Mouse (Mus musculus) heart, postnatal 0 days (tissue): ENCODE results near the gene Fbxw11. TPM values are rescaled to one million over a fixed set of nuclear protein-coding genes. Genes with fewer than 3 reads are reported as not detected.
A peak's percentile ranks its signal among the peaks of the same experiment; 100 is the strongest.

ENCODE experiments used
- ATAC-seq: fragments of 200-750 bp; cut with Nextera tagmentation; 2 replicates; pipeline ENCODE4 v1.8.0; 2017; ENCODE audit warnings: low read depth, moderate number of reproducible peaks, moderate library complexity; ENCODE audit not compliant: insufficient read depth
- DNase-seq: peaks from one replicate; pipeline ENCODE4 v3.0.0-alpha.2; 2016; ENCODE audit warnings: low spot score
- H3K27ac ChIP-seq: fragments of 300-500 bp; sonication (generic); 2 replicates; pipeline ENCODE4 v1.5.1; 2014; ENCODE audit warnings: low read depth, mild to moderate bottlenecking
- H3K27me3 ChIP-seq: fragments of 300-500 bp; sonication (generic); 2 replicates; pipeline ENCODE4 v1.6.1; 2014; ENCODE audit warnings: low read length, mixed read lengths; ENCODE audit not compliant: control insufficient read depth, insufficient read depth
- H3K36me3 ChIP-seq: fragments of 300-500 bp; sonication (generic); replicated peaks from 2 replicates; pipeline ENCODE4 v1.6.1; 2014; ENCODE audit warnings: low read length, mixed read lengths; ENCODE audit not compliant: control insufficient read depth, insufficient read depth
- H3K4me1 ChIP-seq: fragments of 300-500 bp; sonication (generic); 2 replicates; pipeline ENCODE4 v1.6.1; 2014; ENCODE audit warnings: antibody characterized with exemption; ENCODE audit not compliant: control insufficient read depth, insufficient read depth
- H3K4me2 ChIP-seq: fragments of 300-500 bp; sonication (generic); 2 replicates; pipeline ENCODE4 v1.6.1; 2014; ENCODE audit warnings: low read depth, mild to moderate bottlenecking, low read length, moderate library complexity
- H3K4me3 ChIP-seq: fragments of 300-500 bp; sonication (generic); 2 replicates; pipeline ENCODE4 v1.5.1; 2014; ENCODE audit warnings: low read depth, low read length
- H3K9ac ChIP-seq: fragments of 300-500 bp; sonication (generic); replicated peaks from 2 replicates; pipeline ENCODE4 v1.6.1; 2014; ENCODE audit warnings: low read depth, low read length, mixed read lengths
- H3K9me3 ChIP-seq: fragments of 300-500 bp; sonication (generic); replicated peaks from 2 replicates; pipeline ENCODE4 v1.6.1; 2016; ENCODE audit warnings: low read length; ENCODE audit not compliant: control insufficient read depth
- CTCF ChIP-seq: IDR thresholded peaks from 2 replicates; pipeline ENCODE4 v1.5.1; 2016; ENCODE audit warnings: antibody characterized with exemption, control low read depth, low read depth
- EP300 ChIP-seq: IDR thresholded peaks from 2 replicates; pipeline ENCODE4 v1.6.1; 2016; ENCODE audit warnings: antibody characterized with exemption, low read depth
- WGBS: fragments of 180-500 bp; shearing (Covaris S2); extraction: QIAGEN DNeasy Blood & Tissue Kit; methylation state at CpG from one replicate; pipeline ENCODE4 v1.1.7; 2014; 5-methylcytosine and 5-hydroxymethylcytosine counted together
- polyA plus RNA-seq: library from polyadenylated mRNA; unstranded; fragments of >200 nt; fragmentation: Nextera tagmentation; extraction: Ambion mirVana; gene quantifications from 2 replicates; pipeline ENCODE4 v1.2.1, GENCODE M21; 2015
- total RNA-seq: library from RNA; depleted of rRNA; stranded (reverse); fragments of >200 nt; gene quantifications from 2 replicates; pipeline ENCODE4 v1.2.3, GENCODE M21; 2014; ENCODE audit warnings: low replicate concordance

Gene Fbxw11
- total and polyA plus RNA-seq, 2 experiments from 2014 or later, result 45.9 to 58.3 TPM

- no peak overlapping the region for H3K4me2 ChIP-seq
- H3K27ac ChIP-seq, result no peak overlapping the region
- H3K9me3 ChIP-seq, result no peaks in the 10 kb centered on the region
- TF ChIP-seq CTCF (no peak), EP300 (no peak)
- no peak overlapping the region for H3K4me3 ChIP-seq
- WGBS, result 69% methylated on average over 1 of the region's 1 CpGs
- no peak overlapping the region for H3K9ac ChIP-seq
- ATAC-seq (no peak), DNase-seq (no peak)
- H3K36me3 ChIP-seq, result no peaks in the 10 kb centered on the region
- H3K27me3 ChIP-seq, result no peaks in the 10 kb centered on the region
- H3K4me1 ChIP-seq, result peaks cover 31% of the 10 kb centered on the region
These were observed 9.2 kb downstream of the Fbxw11 start for GRCm38 (mm10) chr11:32651723-32652122.

- Histone ChIP-seq H3K27ac (peak overlapping the region; percentile 39), H3K36me3 (no peaks in the 10 kb centered on the region; the same call in 1 of the 2 replicates), H3K4me2 (no peak overlapping the region), H3K9me3 (no peaks in the 10 kb centered on the region), H3K4me3 (no peak overlapping the region), H3K27me3 (no peaks in the 10 kb centered on the region), H3K9ac (no peak overlapping the region), H3K4me1 (peaks cover 32% of the 10 kb centered on the region)
- TF ChIP-seq EP300, result no peak
- no peak for TF ChIP-seq CTCF
- ATAC-seq, result no peak
- 68% methylated on average over 1 of the region's 1 CpGs for WGBS
- peak; percentile 28 for DNase-seq
These were observed 19.6 kb downstream of the Fbxw11 start for GRCm38 (mm10) chr11:32662082-32662656.

GRCm38 (mm10) chr11:32665639-32666038 lies 23.1 kb downstream of the Fbxw11 start:
- H3K4me2 ChIP-seq, result no peak overlapping the region
- DNase-seq (no peak), ATAC-seq (no peak)
- 91% methylated on average over 3 of the region's 3 CpGs for WGBS
- no peak overlapping the region for H3K9ac ChIP-seq
- peaks cover 35% of the 10 kb centered on the region for H3K4me1 ChIP-seq
- no peak overlapping the region for H3K27ac ChIP-seq
- no peaks in the 10 kb centered on the region for H3K36me3 ChIP-seq
- no peak for TF ChIP-seq EP300
- TF ChIP-seq CTCF, result no peak
- H3K27me3 ChIP-seq, result no peaks in the 10 kb centered on the region
- no peak overlapping the region for H3K4me3 ChIP-seq
- no peaks in the 10 kb centered on the region for H3K9me3 ChIP-seq

- Histone ChIP-seq H3K9me3 (no peaks in the 10 kb centered on the region), H3K36me3 (no peaks in the 10 kb centered on the region), H3K4me2 (no peak overlapping the region), H3K4me3 (no peak overlapping the region), H3K4me1 (peaks cover 37% of the 10 kb centered on the region), H3K9ac (no peak overlapping the region), H3K27ac (no peak overlapping the region), H3K27me3 (no peaks in the 10 kb centered on the region)
- no peak for TF ChIP-seq EP300
- TF ChIP-seq CTCF, result no peak
- ATAC-seq (no peak), DNase-seq (no peak)
These were observed 24.5 kb downstream of the Fbxw11 start for GRCm38 (mm10) chr11:32666983-32667382.

- H3K27ac ChIP-seq, result no peak overlapping the region; the same call in 1 of the 2 replicates
- no peaks in the 10 kb centered on the region for H3K36me3 ChIP-seq
- no peak overlapping the region for H3K4me2 ChIP-seq
- peaks cover 23% of the 10 kb centered on the region for H3K4me1 ChIP-seq
- H3K4me3 ChIP-seq, result no peak overlapping the region
- DNase-seq, result no peak
- no peaks in the 10 kb centered on the region for H3K9me3 ChIP-seq
- no peaks in the 10 kb centered on the region for H3K27me3 ChIP-seq
- ATAC-seq, result no peak
- TF ChIP-seq CTCF, result no peak
- TF ChIP-seq EP300, result no peak
- H3K9ac ChIP-seq, result no peak overlapping the region
- 77% methylated on average over 4 of the region's 4 CpGs for WGBS
These were observed 29.0 kb downstream of the Fbxw11 start for GRCm38 (mm10) chr11:32671480-32671879.

GRCm38 (mm10) chr11:32676777-32677176 lies 34.3 kb downstream of the Fbxw11 start:
- TF ChIP-seq EP300 (no peak), CTCF (no peak)
- WGBS, result 28% methylated on average over 3 of the region's 3 CpGs
- Histone ChIP-seq H3K9me3 (no peaks in the 10 kb centered on the region), H3K9ac (no peak overlapping the region), H3K4me1 (peaks cover 40% of the 10 kb centered on the region), H3K4me3 (no peak overlapping the region), H3K4me2 (no peak overlapping the region), H3K27me3 (no peaks in the 10 kb centered on the region), H3K27ac (no peak overlapping the region), H3K36me3 (no peaks in the 10 kb centered on the region)
- ATAC-seq (peak; percentile 58), DNase-seq (no peak)
